Mouse (Mus musculus) CD4-positive, CD25-positive, alpha-beta regulatory T cell, adult 4 months (primary cell): Measurements from ENCODE around the gene Yap1. TPM values are rescaled to one million over a fixed set of nuclear protein-coding genes. Genes with fewer than 3 reads are reported as not detected.
"Not testable (repeated sequence)": the region's sequence is repeated elsewhere in the genome, so short reads cannot be mapped to it uniquely, and the experiment has no call there.

Experiments used
- ATAC-seq: one replicate; pipeline ENCODE4 v1.8.0; 2017
- polyA plus RNA-seq, 2 experiments: library from polyadenylated mRNA; unstranded; fragments of 100-300 nt; shearing (Covaris generic); gene quantifications; one replicate each; pipeline ENCODE4 v1.2.1; 2017

Yap1 gene
- polyA plus RNA-seq, 2 experiments from 2014 or later = not detected

DNA sequence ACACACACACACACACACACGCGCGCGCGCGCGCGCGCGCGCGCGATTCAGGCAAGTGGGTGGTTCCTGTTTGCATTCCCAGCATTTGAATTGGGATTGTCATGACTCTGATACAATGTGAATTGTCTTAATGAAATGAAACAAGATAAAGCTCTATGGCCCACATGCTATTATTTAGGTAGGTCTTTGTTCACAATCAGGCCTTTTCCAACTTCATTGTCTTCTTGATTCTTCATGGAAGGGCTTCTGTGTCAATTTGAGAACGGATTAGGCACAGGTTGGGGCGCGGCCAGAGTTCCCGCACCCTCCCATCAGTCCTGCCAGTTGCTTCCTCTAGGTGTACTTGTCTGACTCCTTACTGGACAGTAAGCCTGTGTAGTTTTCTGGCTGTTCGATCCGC is 90.4 kb downstream of the Yap1 start:
- ATAC-seq = no peak

DNA sequence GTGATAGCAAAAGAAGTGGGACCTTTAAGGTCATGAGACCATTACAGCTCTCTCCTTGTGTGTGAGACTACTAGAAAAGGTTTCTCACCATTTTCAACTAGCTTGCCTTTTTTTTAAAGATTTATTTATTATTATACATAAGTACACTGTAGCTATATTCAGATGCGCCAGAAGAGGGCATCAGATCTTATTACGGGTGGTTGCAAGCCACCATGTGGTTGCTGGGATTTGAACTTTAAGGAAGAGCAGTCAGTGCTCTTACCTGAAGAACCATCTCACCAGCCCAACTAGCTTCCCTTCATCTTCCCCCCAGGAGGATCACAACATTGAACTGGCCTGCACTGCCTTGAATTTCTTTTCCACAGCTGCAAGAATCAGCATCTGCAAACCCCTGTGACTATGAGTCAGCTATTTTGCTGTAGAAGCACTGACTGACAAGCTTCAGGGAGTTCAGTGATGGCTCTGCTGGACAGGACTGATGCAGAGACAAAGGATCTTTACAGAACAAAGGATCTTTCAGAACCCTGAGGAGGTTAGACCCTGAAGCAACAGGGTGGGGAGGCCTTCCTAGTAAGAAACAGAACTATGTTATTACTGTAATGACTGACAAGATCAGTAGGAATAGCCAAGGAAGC is 96.9 kb downstream of the Yap1 start:
- ATAC-seq = no peak

DNA sequence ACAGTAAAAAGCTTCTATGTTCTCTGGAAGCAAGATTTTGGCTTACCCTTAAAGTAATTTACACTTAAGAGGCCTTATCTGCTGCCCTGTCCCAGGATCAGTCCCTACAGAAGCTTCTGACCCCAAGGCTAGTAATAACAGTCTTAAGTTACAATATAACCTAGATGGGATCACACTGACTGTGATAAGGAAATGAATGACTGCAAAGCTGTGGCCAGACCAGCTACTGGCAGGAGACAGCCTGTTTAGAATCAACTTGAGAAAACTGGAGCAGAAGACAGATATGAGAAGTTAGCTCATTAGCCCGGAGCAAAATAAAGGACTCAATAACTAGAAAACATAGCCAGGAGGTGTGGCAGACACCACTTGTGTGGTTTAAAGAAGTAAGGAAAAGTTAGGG is 97.8 kb downstream of the Yap1 start:
- no peak for ATAC-seq

DNA sequence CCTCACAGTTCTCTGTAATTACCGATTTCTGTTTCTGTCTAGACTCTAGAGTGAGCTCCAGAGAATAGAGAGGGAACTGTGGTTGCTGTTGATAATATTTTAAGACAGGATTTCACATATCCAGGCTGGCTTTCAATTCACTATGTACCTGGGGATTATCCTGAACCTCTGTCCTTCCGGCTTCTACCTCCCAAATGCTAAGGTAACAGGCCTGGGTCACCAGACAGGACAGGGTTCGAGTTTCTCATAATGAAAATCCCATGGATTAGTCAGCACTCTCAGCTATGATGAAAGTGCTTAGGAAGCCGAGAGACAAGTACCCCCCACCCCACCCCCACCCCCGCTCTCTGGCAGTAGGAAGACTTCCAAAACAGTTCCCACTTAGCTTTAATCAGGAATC is 100.6 kb downstream of the Yap1 start:
- no peak for ATAC-seq

DNA sequence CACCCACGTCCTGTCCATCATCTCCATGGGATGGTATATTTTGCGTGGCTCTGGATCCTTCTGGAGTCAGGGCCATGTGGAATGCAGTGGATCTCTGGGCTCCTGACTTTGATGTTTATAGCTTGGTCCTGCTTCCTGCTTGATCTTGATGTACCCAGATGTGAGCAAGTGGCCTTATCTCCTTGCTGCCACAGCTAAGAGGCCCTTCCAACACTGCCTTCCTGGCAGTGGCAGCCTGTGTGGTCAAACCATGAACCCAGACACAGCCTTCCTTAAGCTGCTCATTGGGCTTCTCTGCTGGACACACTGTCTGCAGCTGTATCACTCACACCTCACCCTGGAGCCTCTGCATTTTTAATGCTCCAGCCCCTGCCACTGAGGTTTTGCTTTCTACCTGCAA is 101.1 kb downstream of the Yap1 start:
- no peak for ATAC-seq

DNA sequence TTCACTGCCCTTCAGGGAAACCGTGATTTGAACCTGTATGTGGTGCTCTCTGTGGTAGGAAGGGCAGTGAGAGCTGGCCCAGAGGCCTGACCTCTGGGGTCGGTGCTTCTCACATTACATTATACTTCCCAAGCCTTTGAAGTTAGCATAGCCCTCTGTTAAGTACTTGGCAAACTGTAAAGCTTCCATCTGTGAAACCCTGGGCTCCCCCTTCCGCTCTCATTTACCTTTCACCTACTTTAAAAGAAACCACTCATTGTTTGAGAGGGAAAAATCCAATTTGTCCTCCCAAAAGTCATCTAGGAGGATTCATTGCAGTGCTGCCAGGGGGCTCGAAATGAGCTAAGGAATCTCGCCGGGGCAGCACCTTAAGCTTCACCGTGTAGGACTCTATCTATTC is 102.1 kb downstream of the Yap1 start:
- ATAC-seq = no peak

DNA sequence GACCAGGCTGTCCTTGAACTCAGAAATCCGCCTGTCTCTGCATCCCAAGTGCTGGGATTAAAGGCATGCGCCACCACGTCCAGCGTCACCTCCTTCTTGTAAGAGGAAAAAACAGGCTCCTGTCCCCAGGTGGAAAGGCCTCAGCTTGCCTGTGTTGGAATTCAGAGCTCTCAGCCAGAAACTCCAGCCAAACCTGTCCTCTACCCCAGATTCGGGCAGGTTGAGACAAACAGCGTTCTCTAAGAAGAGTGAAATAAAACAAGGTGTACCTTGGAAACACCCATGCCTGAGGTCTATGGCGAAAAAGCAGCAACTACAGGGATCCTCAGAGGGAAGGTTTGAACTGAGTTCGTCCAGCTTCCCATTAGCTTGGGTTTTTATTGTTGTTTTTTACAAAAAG is 103.4 kb downstream of the Yap1 start:
- no peak for ATAC-seq

DNA sequence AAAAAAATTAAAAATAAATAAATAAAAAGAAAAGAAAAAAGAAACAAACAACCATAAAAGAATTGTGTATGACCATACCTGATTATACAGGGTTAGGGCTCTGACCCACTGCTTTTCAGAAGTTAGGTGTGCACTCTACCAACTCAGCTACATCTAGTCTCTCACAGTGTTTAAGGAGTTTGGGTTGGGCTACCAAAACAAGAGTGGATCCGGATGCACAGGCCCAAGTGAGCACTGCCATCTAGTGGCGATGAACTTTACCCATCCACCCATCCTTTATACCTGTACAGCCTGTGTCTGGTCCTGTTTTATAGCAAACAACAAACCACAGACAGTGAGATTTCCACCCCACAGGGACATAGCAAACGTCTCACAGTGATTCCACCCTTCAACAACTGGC is 106.9 kb downstream of the Yap1 start:
- peak; percentile 99 for ATAC-seq

DNA sequence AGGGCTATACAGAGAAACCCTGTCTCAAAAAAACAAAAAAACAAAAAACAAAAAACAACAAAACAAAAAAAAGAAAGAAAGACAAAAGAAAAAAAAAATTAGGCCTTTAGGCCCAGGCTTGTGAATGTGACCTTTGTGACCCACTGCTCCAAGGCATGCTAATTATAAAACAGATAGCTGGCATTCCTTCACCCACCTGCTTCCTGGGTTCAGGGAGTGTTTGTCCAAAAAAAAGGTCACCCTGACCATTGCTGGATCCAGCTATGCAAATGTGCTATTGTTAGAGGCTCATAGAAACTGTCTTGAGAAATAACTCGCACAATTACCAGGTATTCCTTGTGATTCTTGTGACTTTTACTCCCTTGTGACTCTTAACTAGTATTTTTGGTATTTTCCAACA is 112.6 kb downstream of the Yap1 start:
- not testable (repeated sequence) for ATAC-seq

DNA sequence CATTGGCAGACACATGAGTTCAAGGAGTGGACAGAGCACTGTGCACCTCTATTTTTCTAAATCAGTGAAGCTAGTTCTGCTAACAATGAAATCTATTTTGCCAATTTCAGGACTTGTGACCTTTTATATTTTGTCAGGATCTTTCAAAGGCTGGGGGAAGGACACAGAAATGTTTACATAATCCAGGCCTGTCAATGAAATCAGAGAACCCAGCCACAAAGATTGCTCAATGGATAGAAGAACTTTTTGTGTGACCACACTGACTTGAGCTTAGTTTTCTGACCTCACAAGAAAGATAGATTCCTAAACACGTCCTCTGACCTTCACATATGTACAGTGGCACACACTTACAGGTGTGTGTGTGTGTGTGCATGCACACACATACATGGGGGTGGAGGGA is 113.2 kb downstream of the Yap1 start:
- no peak for ATAC-seq

DNA sequence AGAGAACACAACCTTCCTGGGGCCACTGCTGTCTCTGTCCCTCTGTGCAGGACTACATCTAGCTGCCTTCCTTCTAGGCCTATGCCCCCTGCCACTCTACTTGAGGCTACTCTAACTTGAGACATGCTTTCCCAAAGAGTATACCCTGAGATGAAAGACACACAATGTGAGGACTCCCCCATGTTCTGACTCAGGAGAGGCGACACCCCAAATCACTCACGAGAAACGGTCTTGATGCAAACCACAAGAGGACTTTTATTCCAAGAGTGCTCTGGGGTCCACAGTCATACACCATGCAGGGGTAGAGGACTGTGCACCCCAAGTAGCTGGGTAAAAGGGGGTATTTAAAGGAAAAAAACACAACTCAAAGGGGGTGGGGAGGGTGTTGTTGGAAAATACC is 120.0 kb downstream of the Yap1 start:
- no peak for ATAC-seq

DNA sequence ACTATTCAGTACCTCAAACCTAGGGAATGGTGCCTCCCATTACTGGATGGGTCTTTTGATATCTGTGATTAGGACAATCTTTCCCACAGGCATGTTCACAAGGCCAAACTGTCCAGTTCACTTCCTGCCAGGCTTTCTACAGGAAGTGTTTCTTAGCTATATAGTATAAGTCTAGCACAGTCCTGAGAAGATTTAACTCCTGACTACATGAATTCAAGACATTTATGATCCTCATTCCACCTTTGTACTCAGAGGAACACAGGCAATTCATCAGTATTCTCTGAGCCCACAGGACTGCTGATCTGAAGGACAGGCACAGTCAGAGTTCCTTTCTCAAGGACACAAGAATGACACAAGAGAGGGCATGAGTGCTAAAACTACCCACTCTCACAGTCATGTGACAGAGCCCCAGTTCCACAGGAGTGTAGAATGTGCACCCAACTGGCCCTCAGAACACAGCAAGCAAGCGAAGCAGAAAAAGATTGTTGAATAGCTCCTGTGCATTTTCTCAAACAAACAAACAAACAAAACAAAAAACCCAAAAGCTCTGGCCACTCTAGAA is 122.0 kb downstream of the Yap1 start:
- no peak for ATAC-seq

Other genes with a start within 250 kb of the Yap1 start
- gene Tmem123, start 240.6 kb downstream of the Yap1 start, polyA plus RNA-seq = 100 to 1,000 TPM in 1 of 2 experiments, 10 to 100 TPM in 1; 84.8 to 104 TPM
- 100 to 1,000 TPM; 138 to 145 TPM for gene Birc2, start 167.5 kb downstream of the Yap1 start, polyA plus RNA-seq
- gene Birc3, start 131.4 kb downstream of the Yap1 start, polyA plus RNA-seq = 100 to 1,000 TPM; 121 to 171 TPM
- under 1 TPM in 1 of 2 experiments, not detected in 1; 0.54 TPM for gene Cfap300, start 38.2 kb upstream of the Yap1 start, polyA plus RNA-seq
- gene Cep126, start 129.7 kb upstream of the Yap1 start, polyA plus RNA-seq = not detected